Mouse (Mus musculus): Measurements from ENCODE around the gene Tmem201.

DNA sequence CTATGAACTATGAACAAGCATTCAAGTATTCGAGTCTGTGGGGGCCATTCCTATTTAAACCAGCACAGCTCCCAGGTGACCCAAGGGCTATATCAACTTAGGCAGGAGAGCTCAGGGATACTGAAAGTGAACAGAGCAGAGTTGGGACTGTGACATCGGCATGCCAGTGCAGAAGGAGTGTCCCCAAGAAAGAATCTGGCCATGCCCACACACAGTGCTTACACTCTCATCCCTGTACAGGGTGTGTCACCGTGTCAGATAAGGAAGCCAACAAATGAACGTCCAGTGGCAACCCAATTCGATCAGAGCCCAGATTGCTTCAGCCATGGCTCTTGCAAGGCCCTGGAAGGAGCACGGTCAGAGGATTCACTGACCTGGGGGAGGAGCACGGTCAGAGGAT is 32.5 kb downstream of the Tmem201 start:
- TF ChIP-seq GATA1 (IDR thresholded peaks at IDR 0.05; ENCODE audit: borderline replicate concordance, low read length) (no peak), FLI1 (IDR thresholded peaks at IDR 0.05; ENCODE audit: low read length) (no peak)
